Mouse (Mus musculus): Measurements from ENCODE around the gene D17H6S53E.

DNA sequence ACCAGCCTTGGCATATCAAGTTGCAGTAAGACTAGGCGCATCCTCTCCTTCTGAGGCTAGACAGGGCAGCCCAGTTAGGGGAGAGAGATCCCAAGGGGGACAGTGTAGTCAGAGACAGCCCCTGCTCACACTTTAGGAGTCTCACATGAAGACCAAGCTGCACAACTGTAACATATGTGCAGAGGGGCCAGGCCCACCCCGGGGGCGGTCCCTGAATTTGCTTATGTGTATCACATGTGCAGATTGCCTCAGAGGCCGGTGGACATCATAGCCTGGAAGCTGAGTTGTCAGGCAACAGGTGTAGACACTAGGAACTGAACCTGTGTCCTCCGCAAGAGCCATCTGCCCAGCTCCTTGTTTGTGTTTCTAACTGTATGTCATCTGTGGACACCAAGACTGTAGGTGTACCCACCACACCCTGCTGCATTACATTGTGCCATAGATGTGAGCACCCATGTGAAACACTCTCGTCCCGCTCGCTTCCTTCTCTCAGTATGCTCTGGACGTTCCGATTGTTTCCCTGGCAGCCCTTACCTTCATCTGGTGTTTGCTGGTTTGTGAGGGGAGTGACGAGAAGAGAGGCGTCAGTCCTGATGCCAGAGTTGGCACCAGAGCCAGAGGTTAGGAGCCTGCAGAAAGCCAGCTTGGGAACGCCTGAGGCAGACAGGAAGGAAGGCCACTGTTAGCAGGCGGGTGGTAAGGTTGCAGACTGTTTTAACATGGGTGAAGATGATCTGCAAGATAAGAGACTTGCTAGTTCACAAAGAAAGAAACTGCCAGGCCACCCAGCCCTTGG is 33.6 kb upstream of the D17H6S53E start:
- TF ChIP-seq FLI1 (IDR thresholded peaks at IDR 0.05; ENCODE audit: low read length): no peak
- TF ChIP-seq GATA1 (IDR thresholded peaks at IDR 0.05; ENCODE audit: borderline replicate concordance, low read length): no peak
